ENCODE assay signal across 7 mouse cellular contexts in genomic region chr11:88059141-88059540, GRCm38 (mm10). TPM values are rescaled to one million over a fixed set of nuclear protein-coding genes. Genes with fewer than 3 reads are reported as not detected.
A peak's percentile ranks its signal among the peaks of the same experiment; 100 is the strongest.
DNase-seq lines count a peak whose midpoint lies in the region; ATAC-seq and TF ChIP-seq lines count a peak whose summit lies in the region.

No protein-coding gene starts in this region.

- no peak overlapping the region for H3K9ac ChIP-seq in lung, embryonic 16.5 days (ENCODE audit: low read length)

- H3K4me1 ChIP-seq in kidney, adult 2 months (ENCODE audit: control insufficient read depth, insufficient read depth, low read length) = no peaks in the 10 kb centered on the region; the same call in 1 of the 2 replicates
- H3K4me1 ChIP-seq in lung, embryonic 16.5 days (replicated peaks; ENCODE audit: control insufficient read depth, insufficient read depth, low read length) = no peaks in the 10 kb centered on the region

- peak; percentile 50 to 57 for DNase-seq in B cell, adult 2 months
- DNase-seq in CD8-positive naive resting alpha-beta T cell, adult 2 months (ENCODE audit: low read depth in 2 of 2, low spot score in 2 of 2) = peak; percentile 45 to 49
- peak; percentile 47 to 65 for DNase-seq in cerebellum, postnatal 14 days
- DNase-seq in heart, adult 8-10 months (ENCODE audit: low spot score) = peak; percentile 67
- peak; percentile 91 for DNase-seq in kidney, adult 2 months
- peak; percentile 88 for DNase-seq in skeletal muscle tissue, adult 2 months (ENCODE audit: low read depth, low spot score)

- H3K27ac ChIP-seq in kidney, adult 2 months (ENCODE audit: insufficient read depth, low read depth, low read length) = no peak overlapping the region
- H3K27ac ChIP-seq in lung, embryonic 16.5 days (ENCODE audit: low read length) = no peak overlapping the region

- TF ChIP-seq CTCF in kidney, adult 2 months (conservative IDR thresholded peaks at IDR 0.05; ENCODE audit: insufficient read depth, insufficient read length, low read depth, low read length) = peak; percentile 84

- H3K4me2 ChIP-seq in lung, embryonic 16.5 days (ENCODE audit: low read depth, low read length) = no peak overlapping the region

- no peak for TF ChIP-seq POLR2A in kidney, adult 2 months (IDR thresholded peaks at IDR 0.05; ENCODE audit: low read depth, low read length)

- H3K27me3 ChIP-seq in kidney, adult 2 months (replicated peaks; ENCODE audit: control insufficient read depth, insufficient read depth, low read length) = no peaks in the 10 kb centered on the region
- no peaks in the 10 kb centered on the region for H3K27me3 ChIP-seq in lung, embryonic 16.5 days (ENCODE audit: control insufficient read depth, insufficient read depth, low read depth, low read length)

- no peaks in the 10 kb centered on the region for H3K9me3 ChIP-seq in lung, embryonic 16.5 days (ENCODE audit: control insufficient read depth, low read length)

- H3K36me3 ChIP-seq in kidney, adult 2 months (ENCODE audit: control insufficient read depth, insufficient read depth, low read length) = no peaks in the 10 kb centered on the region
- peaks cover 3% of the 10 kb centered on the region; the same call in 1 of the 2 replicates for H3K36me3 ChIP-seq in lung, embryonic 16.5 days (ENCODE audit: control insufficient read depth, insufficient read depth, low read length)

- WGBS in kidney, adult 2 months = 26% methylated on average over 2 of the region's 2 CpGs
- WGBS in lung, embryonic 16.5 days = 43% methylated on average over 2 of the region's 2 CpGs

- peak; percentile 88 for ATAC-seq in lung, embryonic 16.5 days (ENCODE audit: low read depth)

- H3K4me3 ChIP-seq in kidney, adult 2 months (ENCODE audit: insufficient read depth, low read depth, low read length) = no peak overlapping the region
- no peak overlapping the region for H3K4me3 ChIP-seq in lung, embryonic 16.5 days (ENCODE audit: low read length)

RNA-seq across cellular contexts. Expression of gene Vezf1, which starts 8.9 kb away (rescaled TPM):
- 10 to 100 TPM; 39.8 to 44.7 (median 41.8) TPM for total RNA-seq in heart, adult 8-10 months (2022)
- 17.9 and 21.4 TPM in 2 replicates for polyA plus RNA-seq in kidney, adult 2 months (2012; rRNA removed)
- 32.9 and 38.2 TPM in 2 replicates for polyA plus RNA-seq in lung, embryonic 16.5 days (2015; fragmentation: Nextera tagmentation; extraction: Ambion mirVana)

RNA-seq across cellular contexts. Expression of gene Srsf1, which starts 12.0 kb away (rescaled TPM):
- 100 to 1,000 TPM in 3 of 4 experiments, 10 to 100 TPM in 1; 97.6 to 103 (median 102) TPM for total RNA-seq in heart, adult 8-10 months (2022)
- 56.6 and 59.8 TPM in 2 replicates for polyA plus RNA-seq in kidney, adult 2 months (2012; rRNA removed)
- 257 and 272 TPM in 2 replicates for polyA plus RNA-seq in lung, embryonic 16.5 days (2015; fragmentation: Nextera tagmentation; extraction: Ambion mirVana)

RNA-seq across cellular contexts. Expression of gene Cuedc1, which starts 38.7 kb away (rescaled TPM):
- 10 to 100 TPM; 47.5 to 55.7 (median 51.0) TPM for total RNA-seq in heart, adult 8-10 months (2022)
- 16.5 and 18.5 TPM in 2 replicates for polyA plus RNA-seq in kidney, adult 2 months (2012; rRNA removed)
- 11.3 and 11.8 TPM in 2 replicates for polyA plus RNA-seq in lung, embryonic 16.5 days (2015; fragmentation: Nextera tagmentation; extraction: Ambion mirVana)
